Mouse (Mus musculus): ENCODE data around the gene Ipo11.

GRCm38 (mm10) chr13:106856556-106856955 lies 80.2 kb downstream of the Ipo11 start:
- TF ChIP-seq CTCF (IDR thresholded peaks at IDR 0.05): no peak
- TF ChIP-seq EP300 (IDR thresholded peaks at IDR 0.05): no peak

Measured in lung, postnatal 0 days (tissue).